Mouse (Mus musculus): Measurements from ENCODE around the gene Rexo5.
A peak's percentile ranks its signal among the peaks of the same experiment; 100 is the strongest.

Rexo5 gene

DNA sequence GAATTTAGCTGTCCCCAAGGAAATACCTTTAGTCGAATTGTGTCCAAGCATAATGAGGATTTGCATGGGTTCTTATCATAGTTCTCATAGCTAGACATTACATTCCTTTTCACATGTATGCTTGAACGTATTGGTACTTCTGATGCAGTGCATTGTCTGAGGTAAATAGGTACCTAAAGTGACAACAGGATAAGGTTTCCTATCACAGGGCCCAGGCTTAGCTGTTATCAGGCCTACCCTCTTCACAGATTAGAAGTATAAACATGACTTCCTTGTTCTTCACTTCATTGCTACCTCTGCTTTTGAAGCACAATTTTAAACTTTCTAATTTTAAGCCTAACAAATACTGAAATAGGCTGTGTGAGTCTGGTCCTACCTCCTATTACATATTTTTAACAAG is 51.7 kb downstream of the Rexo5 start:
- DNase-seq, result no peak

- DNase-seq, result no peak
Observed at GRCm38 (mm10) chr7:119847396-119847795, 53.6 kb downstream of the Rexo5 start.

- DNase-seq, result peak; percentile 83 to 85
Observed at GRCm38 (mm10) chr7:119849096-119849495, 55.3 kb downstream of the Rexo5 start.

DNA sequence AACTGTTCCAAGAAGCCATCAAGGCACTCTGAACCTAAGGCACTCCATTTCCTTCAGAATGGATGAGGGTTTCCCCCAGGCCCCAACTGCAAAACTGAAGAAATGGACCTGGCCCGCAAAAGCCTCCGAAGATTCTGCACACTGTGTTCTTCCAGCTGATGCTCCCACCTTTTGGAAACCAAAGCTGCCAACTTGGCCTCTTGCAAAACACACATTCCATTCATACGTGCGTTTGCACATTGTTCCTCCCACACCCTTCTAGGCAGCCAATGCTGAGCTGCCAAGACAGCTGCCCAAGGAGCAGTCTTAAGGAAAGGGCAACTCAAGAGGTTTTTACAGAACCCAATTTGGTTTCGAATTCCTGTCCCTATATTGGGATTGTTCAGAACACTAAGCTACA is 56.9 kb downstream of the Rexo5 start:
- peak; percentile 6 to 25 for DNase-seq

GRCm38 (mm10) chr7:119852494-119852893 is 58.7 kb downstream of the Rexo5 start:
- no peak for DNase-seq

DNA sequence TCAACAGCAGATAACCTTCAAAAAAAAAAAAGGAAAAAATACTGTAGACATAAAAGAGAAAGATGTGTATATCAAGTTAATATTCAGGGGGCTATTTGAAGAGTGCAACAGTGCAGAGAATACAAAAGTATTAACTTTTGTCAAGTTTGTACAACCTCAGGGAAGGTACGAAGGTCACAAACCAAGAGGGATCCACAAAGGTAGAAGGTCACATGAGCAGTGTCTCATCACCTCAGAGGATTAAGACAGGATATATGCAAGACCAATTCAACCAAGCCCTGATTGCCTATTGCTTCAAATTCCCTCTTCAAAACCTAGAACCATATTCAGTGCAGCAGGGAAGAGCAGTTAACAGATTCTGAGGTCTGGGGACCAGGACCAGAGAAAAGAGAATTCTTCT is 59.4 kb downstream of the Rexo5 start:
- DNase-seq, result no peak

DNA sequence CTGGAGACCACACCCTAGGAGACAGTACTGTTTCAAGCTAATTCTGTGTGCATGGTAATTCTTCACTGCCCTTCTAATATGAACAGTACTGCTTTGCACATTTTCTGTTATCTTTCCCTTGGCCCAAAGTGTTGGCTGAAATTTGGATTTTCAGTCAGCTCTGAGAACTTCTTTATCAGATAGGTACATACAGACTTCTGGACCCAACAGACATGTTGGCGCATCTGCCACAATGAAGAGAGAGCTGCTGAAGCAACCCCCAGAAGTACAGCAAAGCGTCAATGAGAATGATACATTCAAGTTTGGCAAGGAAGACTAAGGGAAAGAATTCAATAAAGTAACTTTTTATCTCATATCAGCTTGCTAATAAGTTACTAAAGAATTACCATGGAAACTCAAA is 60.6 kb downstream of the Rexo5 start:
- DNase-seq, result no peak

- DNase-seq, result no peak
Observed at GRCm38 (mm10) chr7:119855031-119855430, 61.2 kb downstream of the Rexo5 start.

- DNase-seq, result peak; percentile 28 to 30
Observed at GRCm38 (mm10) chr7:119859476-119859875, 65.7 kb downstream of the Rexo5 start.

DNA sequence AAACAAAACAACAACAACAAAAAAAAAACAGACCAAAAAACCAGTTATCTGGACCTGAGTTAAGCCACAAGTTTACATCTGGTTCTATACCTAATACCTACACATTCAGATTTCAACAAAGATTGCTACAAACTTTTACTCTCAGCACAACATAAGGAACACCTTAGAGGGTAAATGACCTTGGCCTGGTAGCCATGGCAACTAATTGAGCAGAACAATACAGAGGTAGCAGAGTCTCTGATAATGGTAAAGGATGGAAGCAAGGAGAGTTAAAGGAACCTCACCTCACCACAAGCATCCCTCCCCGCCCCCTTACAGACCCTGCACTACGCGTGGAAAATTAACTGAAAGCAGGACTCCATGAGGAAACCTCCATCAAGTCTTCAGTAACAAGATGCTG is 66.3 kb downstream of the Rexo5 start:
- DNase-seq, result no peak

GRCm38 (mm10) chr7:119860554-119860953 is 66.7 kb downstream of the Rexo5 start:
- no peak for DNase-seq

DNA sequence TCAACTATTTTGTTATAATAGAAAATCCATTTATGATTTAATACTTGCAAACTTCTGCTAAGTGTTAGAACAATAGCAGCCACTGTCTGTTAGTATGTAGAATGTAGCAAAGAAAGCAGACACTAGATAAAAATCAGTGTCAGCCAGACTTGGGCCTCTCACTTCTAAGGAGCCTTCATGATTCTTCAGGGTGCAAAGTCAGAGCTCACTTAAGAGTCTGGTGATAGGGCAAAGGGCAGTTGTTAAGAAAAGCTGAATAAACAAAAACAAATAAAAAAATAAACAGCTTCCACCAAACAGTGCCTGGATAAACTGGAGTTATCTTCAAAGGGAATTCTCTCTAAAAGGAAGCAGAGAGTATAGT is 67.1 kb downstream of the Rexo5 start:
- DNase-seq, result no peak

DNA sequence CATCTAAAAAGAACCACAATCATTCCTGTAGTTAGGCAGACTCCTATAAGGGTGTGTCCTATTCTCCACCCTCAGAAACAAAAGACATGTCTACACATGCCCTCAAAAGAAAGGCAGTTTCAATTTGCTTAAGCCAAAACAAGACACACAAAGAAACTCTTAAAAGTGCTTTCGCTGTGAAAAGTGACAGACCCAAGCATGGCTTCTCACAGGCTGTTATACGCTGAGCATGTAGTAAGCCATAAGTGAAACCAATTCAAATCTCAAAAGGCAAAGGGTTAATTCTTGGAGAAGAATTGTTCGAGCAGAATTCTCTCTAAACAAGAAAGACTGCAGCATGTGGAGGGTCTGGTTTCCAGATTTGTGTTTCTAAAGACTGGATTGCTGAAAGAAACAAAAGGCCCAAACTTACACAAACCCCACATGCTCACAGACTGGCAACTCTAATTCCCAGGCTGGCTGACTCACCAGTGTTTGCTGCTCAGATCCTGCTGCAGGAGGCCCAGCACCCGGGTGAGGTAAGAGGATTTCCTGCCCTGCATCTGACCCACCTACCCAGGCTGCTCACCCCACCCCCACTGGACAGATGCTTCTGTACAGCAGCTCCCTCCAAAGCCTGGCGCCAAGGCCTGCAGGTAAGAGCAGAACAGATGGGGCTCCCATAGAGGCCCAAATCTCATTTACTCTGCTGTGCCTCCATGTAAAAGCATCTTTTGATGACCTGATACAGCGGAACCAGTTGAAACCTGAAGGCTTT is 67.7 kb downstream of the Rexo5 start:
- DNase-seq, result peak; percentile 66 to 80

- no peak for DNase-seq
Observed at GRCm38 (mm10) chr7:119862167-119862566, 68.4 kb downstream of the Rexo5 start.

DNA sequence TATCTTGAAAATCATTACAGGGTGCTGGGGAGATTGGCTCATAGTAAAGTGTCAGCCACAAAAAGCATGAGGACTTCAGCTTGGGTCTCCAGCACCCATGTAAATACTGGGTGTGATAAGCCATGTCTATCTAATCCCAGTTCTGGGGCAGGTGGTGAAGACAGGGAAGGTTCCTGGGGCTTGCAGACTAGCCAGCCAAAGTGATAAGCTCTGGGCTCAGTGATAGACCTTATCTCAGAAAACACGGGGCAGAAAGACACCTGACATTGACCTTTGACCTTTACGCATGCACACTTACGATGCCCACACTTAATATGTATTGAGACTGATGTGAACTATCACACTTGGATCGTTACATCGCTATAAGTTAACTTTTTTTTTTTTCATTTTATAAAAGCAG is 70.7 kb downstream of the Rexo5 start:
- DNase-seq, result no peak

DNA sequence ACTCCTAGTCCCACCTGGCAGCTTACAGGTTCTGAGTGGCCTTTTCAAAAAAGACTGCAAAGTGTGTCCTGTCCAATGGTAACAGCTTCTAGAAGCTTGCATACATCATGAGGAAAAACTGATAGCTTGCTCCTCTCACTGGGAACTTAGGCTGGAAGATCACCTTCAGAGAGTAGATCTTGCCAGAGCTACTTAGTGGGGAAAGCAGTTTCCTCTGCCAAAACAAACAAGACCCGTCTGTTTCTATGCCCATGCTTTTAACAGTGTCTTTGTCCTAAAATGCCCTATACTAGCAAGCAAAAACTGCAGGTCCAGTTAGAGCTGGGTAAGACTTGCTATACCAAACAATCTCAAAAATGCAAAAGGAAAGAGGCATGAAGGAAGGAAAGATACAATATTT is 72.3 kb downstream of the Rexo5 start:
- DNase-seq, result no peak

- DNase-seq, result no peak
Observed at GRCm38 (mm10) chr7:119872204-119872603, 78.4 kb downstream of the Rexo5 start.

GRCm38 (mm10) chr7:119873050-119873449 is 79.2 kb downstream of the Rexo5 start:
- no peak for DNase-seq

DNA sequence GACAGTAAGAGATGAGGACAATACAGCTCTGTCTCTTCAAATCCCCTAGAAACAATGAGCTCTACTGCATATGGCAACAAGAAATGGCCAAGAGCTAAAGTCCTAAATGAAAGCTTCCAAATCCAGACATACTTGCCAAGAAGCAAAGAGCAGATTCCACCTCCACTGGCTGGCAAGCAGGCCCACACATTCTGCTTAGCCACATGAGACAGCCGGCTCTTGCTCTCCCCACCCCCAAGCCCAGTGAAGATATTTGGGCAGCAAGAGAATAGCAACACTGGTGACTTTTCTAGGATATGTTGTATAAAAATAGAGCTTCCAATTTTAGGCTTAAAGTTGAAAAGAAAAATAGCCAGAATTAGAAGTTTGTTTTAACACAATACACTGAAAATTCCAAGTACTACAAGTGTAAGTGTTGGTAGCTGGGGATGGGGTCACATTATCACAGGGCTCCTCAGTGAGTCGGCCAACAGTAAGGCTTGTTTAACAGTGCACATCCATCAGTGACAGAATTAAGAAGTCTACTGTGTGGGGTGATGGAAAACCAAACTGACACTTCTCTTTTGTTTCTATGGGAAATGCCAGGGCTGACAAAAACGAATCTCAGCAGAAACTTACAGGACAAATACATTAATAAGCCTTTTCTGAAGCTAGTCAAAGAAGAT is 82.1 kb downstream of the Rexo5 start:
- peak in 1 of 2 experiments; percentile 25 for DNase-seq

GRCm38 (mm10) chr7:119879171-119879570 is 85.4 kb downstream of the Rexo5 start:
- DNase-seq, result no peak

- DNase-seq, result no peak
Observed at GRCm38 (mm10) chr7:119880345-119880744, 86.5 kb downstream of the Rexo5 start.

GRCm38 (mm10) chr7:119881229-119881628 is 87.4 kb downstream of the Rexo5 start:
- no peak for DNase-seq

DNA sequence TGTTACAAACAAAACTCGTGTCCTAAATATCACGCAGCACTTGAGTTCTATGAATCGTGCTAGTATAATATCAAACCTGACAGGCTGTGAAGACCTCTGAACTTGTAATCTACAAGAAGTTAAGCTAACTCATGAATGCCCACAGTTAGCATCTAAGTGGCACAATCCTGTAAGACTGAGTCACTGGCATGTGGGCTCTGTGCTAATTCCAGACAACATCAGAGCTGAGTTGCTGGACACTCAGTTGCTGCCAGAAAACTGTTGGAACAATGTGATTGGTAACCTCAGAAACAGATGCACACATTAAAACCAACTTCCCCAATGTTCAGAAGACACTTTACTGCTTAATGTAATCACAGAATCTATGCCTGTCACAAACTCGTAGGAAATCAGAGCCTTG is 94.1 kb downstream of the Rexo5 start:
- DNase-seq, result no peak

DNA sequence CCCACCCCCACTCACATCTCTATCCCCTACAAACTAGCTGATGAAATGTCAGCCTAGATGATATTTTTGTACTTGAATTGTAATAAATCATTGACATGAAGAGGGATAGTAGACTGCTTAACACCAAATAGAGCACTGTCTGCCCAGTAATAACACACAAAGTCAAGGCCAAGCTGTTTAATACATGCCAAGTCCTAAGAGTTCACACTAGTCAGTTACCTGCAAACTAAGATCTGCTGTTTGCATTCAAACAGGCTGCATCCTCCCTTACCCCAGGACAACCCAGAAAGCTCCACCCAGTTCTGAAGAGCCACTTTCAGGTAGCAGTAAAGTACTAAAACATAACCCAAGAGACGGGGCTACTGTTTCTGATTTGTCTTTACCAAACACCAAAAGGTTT is 98.4 kb downstream of the Rexo5 start:
- no peak for DNase-seq

DNA sequence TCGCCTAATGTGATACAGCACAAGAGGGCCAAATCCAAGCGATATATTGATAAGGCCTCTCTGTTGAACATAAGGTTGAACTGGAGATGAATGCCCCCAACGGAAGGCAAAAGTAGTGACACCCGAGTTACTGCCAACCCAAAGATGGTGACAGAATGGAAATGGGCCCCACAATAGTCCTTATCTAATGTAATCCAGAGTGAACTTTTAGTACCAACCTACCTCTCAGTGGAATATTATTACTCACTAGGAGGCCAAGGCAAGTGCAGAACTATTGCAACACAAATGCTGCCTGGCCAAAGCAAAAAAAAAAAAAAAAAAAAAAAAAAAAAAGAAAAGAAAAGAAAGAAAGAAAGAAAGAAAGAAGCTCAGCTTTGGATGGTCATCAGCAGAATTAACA is 98.9 kb downstream of the Rexo5 start:
- DNase-seq, result no peak

Measured in kidney, postnatal 4 days (tissue).